Mouse (Mus musculus): ENCODE measurements around the gene Vsnl1. TPM values are rescaled to one million over a fixed set of nuclear protein-coding genes. Genes with fewer than 3 reads are reported as not detected.

Vsnl1 gene
- polyA plus RNA-seq, 1 experiment: 0.08 TPM

- Histone ChIP-seq H3K36me3 (ENCODE audit: control insufficient read depth, insufficient read depth, low read length) (no peaks in the 10 kb centered on the region), H3K27me3 (replicated peaks; ENCODE audit: control insufficient read depth, insufficient read depth, low read length) (no peaks in the 10 kb centered on the region), H3K4me3 (ENCODE audit: insufficient read depth, low read depth, low read length) (no peak overlapping the region), H3K4me1 (ENCODE audit: control insufficient read depth, insufficient read depth, low read length) (no peaks in the 10 kb centered on the region), H3K27ac (ENCODE audit: insufficient read depth, low read depth, low read length) (no peak overlapping the region)
- 79% methylated on average over 6 of the region's 6 CpGs for WGBS
- no peak for DNase-seq
- TF ChIP-seq CTCF (conservative IDR thresholded peaks at IDR 0.05; ENCODE audit: insufficient read depth, insufficient read length, low read depth, low read length) (no peak), POLR2A (IDR thresholded peaks at IDR 0.05; ENCODE audit: low read depth, low read length) (no peak)
These were observed 18.3 kb downstream of the Vsnl1 start for GRCm38 (mm10) chr12:11418112-11418511.

GRCm38 (mm10) chr12:11407679-11408078, 28.7 kb downstream of the Vsnl1 start:
- no peaks in the 10 kb centered on the region for H3K36me3 ChIP-seq (ENCODE audit: control insufficient read depth, insufficient read depth, low read length)
- no peak for TF ChIP-seq POLR2A (IDR thresholded peaks at IDR 0.05; ENCODE audit: low read depth, low read length)
- no peak for TF ChIP-seq CTCF (conservative IDR thresholded peaks at IDR 0.05; ENCODE audit: insufficient read depth, insufficient read length, low read depth, low read length)
- H3K27me3 ChIP-seq (replicated peaks; ENCODE audit: control insufficient read depth, insufficient read depth, low read length): no peaks in the 10 kb centered on the region
- no peaks in the 10 kb centered on the region for H3K4me1 ChIP-seq (ENCODE audit: control insufficient read depth, insufficient read depth, low read length)
- DNase-seq: no peak
- H3K27ac ChIP-seq (ENCODE audit: insufficient read depth, low read depth, low read length): no peak overlapping the region
- no peak overlapping the region for H3K4me3 ChIP-seq (ENCODE audit: insufficient read depth, low read depth, low read length)
- 85% methylated on average over 4 of the region's 4 CpGs for WGBS

- no peak for DNase-seq
- Histone ChIP-seq H3K27me3 (replicated peaks; ENCODE audit: control insufficient read depth, insufficient read depth, low read length) (no peaks in the 10 kb centered on the region), H3K4me1 (ENCODE audit: control insufficient read depth, insufficient read depth, low read length) (no peaks in the 10 kb centered on the region), H3K4me3 (ENCODE audit: insufficient read depth, low read depth, low read length) (no peak overlapping the region), H3K27ac (ENCODE audit: insufficient read depth, low read depth, low read length) (no peak overlapping the region), H3K36me3 (ENCODE audit: control insufficient read depth, insufficient read depth, low read length) (no peaks in the 10 kb centered on the region)
- TF ChIP-seq CTCF (conservative IDR thresholded peaks at IDR 0.05; ENCODE audit: insufficient read depth, insufficient read length, low read depth, low read length) (no peak), POLR2A (IDR thresholded peaks at IDR 0.05; ENCODE audit: low read depth, low read length) (no peak)
- 93% methylated on average over 6 of the region's 6 CpGs for WGBS
These were observed 37.6 kb downstream of the Vsnl1 start for GRCm38 (mm10) chr12:11398791-11399190.

GRCm38 (mm10) chr12:11397029-11397428, 39.4 kb downstream of the Vsnl1 start:
- H3K27me3 ChIP-seq (replicated peaks; ENCODE audit: control insufficient read depth, insufficient read depth, low read length): no peaks in the 10 kb centered on the region
- no peak for DNase-seq
- H3K4me3 ChIP-seq (ENCODE audit: insufficient read depth, low read depth, low read length): no peak overlapping the region
- 82% methylated on average over 5 of the region's 5 CpGs for WGBS
- H3K4me1 ChIP-seq (ENCODE audit: control insufficient read depth, insufficient read depth, low read length): no peaks in the 10 kb centered on the region
- TF ChIP-seq CTCF (conservative IDR thresholded peaks at IDR 0.05; ENCODE audit: insufficient read depth, insufficient read length, low read depth, low read length) (no peak), POLR2A (IDR thresholded peaks at IDR 0.05; ENCODE audit: low read depth, low read length) (no peak)
- H3K27ac ChIP-seq (ENCODE audit: insufficient read depth, low read depth, low read length): no peak overlapping the region
- H3K36me3 ChIP-seq (ENCODE audit: control insufficient read depth, insufficient read depth, low read length): no peaks in the 10 kb centered on the region

GRCm38 (mm10) chr12:11395470-11395869, 40.9 kb downstream of the Vsnl1 start:
- TF ChIP-seq POLR2A (IDR thresholded peaks at IDR 0.05; ENCODE audit: low read depth, low read length): no peak
- no peak for TF ChIP-seq CTCF (conservative IDR thresholded peaks at IDR 0.05; ENCODE audit: insufficient read depth, insufficient read length, low read depth, low read length)
- Histone ChIP-seq H3K36me3 (ENCODE audit: control insufficient read depth, insufficient read depth, low read length) (no peaks in the 10 kb centered on the region), H3K4me1 (ENCODE audit: control insufficient read depth, insufficient read depth, low read length) (no peaks in the 10 kb centered on the region), H3K4me3 (ENCODE audit: insufficient read depth, low read depth, low read length) (no peak overlapping the region), H3K27ac (ENCODE audit: insufficient read depth, low read depth, low read length) (no peak overlapping the region), H3K27me3 (replicated peaks; ENCODE audit: control insufficient read depth, insufficient read depth, low read length) (no peaks in the 10 kb centered on the region)
- DNase-seq: no peak
- WGBS: 68% methylated on average over 2 of the region's 2 CpGs

GRCm38 (mm10) chr12:11392525-11392924, 43.9 kb downstream of the Vsnl1 start:
- Histone ChIP-seq H3K4me3 (ENCODE audit: insufficient read depth, low read depth, low read length) (no peak overlapping the region), H3K36me3 (ENCODE audit: control insufficient read depth, insufficient read depth, low read length) (no peaks in the 10 kb centered on the region), H3K27ac (ENCODE audit: insufficient read depth, low read depth, low read length) (no peak overlapping the region), H3K4me1 (ENCODE audit: control insufficient read depth, insufficient read depth, low read length) (no peaks in the 10 kb centered on the region), H3K27me3 (replicated peaks; ENCODE audit: control insufficient read depth, insufficient read depth, low read length) (no peaks in the 10 kb centered on the region)
- DNase-seq: peak; percentile 52
- TF ChIP-seq CTCF (conservative IDR thresholded peaks at IDR 0.05; ENCODE audit: insufficient read depth, insufficient read length, low read depth, low read length) (no peak), POLR2A (IDR thresholded peaks at IDR 0.05; ENCODE audit: low read depth, low read length) (no peak)
- 20% methylated on average over 1 of the region's 1 CpGs for WGBS

GRCm38 (mm10) chr12:11391244-11391949, 45.0 kb downstream of the Vsnl1 start:
- Histone ChIP-seq H3K27ac (ENCODE audit: insufficient read depth, low read depth, low read length) (no peak overlapping the region), H3K4me3 (ENCODE audit: insufficient read depth, low read depth, low read length) (no peak overlapping the region), H3K27me3 (replicated peaks; ENCODE audit: control insufficient read depth, insufficient read depth, low read length) (no peaks in the 10 kb centered on the region), H3K4me1 (ENCODE audit: control insufficient read depth, insufficient read depth, low read length) (no peaks in the 10 kb centered on the region), H3K36me3 (ENCODE audit: control insufficient read depth, insufficient read depth, low read length) (no peaks in the 10 kb centered on the region)
- no peak for TF ChIP-seq CTCF (conservative IDR thresholded peaks at IDR 0.05; ENCODE audit: insufficient read depth, insufficient read length, low read depth, low read length)
- TF ChIP-seq POLR2A (IDR thresholded peaks at IDR 0.05; ENCODE audit: low read depth, low read length): no peak
- 63% methylated on average over 7 of the region's 7 CpGs for WGBS
- DNase-seq: peak; percentile 21
